Mouse (Mus musculus) CH12F3 (cell line): ENCODE data around the gene Tceanc2.

Experiments
- in situ Hi-C: fragments of 300-500 bp; cut with MboI; formaldehyde crosslinking; loops from 2 replicates; pipeline ENCODE4 v1.14.3; 2020; ENCODE audit warnings: low sequenced_read_pairs

Tceanc2 gene

DNA sequence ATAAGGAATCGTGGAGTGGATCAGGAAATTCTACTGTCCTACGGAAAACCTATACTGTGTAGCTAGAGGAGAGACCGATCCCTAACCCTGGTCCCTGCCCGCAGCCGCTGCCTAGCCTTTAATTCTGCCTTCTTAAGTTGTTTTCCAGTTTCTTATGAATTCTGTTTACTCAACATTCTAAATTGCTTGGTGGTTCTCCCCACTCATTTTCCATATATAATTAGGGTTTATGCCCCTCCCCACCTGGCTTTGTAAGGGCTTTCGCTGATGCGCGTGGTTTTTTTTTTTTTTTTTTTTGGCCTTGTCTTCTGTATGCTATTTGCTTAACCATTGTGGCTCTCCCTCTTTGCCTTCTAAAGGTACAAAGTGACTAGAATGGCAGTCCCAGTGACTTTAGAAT lies 645 bp upstream of the Tceanc2 start:
- in situ Hi-C loops = no loop called here

DNA sequence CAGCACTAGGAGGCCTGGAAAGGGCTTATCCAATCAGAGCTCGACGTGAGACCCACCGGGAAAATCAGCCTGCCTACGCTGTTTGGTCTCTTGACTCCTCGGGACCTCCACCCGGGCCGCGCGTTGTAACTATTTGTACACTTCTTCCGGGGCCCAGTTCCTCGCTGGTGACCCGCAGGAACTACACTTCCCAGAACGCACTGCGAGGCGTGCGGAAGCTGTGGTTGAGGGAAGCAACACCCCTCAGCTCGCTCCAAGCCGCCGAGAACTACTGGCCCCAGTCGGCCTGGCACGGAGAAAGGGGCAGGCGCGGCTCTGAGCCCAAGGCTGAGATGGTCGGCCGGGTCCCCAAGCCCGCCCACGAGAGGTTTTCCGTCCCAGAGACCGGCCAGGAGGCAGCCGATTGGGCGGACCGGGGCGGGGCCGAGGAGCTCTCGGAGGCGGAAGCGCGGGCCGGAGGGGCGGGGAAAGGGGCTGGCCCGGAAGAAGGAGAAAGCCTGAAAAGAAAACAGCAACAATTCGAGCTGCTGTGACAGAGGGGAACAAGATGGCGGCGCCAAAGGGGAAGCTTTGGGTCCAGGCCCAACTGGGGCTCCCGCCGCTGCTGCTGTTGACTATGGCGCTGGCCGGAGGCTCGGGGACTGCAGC lies 610 bp downstream of the Tceanc2 start, which contains the start of gene Tmem59:
Tmem59 (plus strand) TSS at position 218 of the 648 bp plus-strand sequence.
- in situ Hi-C loops = no loop called here

DNA sequence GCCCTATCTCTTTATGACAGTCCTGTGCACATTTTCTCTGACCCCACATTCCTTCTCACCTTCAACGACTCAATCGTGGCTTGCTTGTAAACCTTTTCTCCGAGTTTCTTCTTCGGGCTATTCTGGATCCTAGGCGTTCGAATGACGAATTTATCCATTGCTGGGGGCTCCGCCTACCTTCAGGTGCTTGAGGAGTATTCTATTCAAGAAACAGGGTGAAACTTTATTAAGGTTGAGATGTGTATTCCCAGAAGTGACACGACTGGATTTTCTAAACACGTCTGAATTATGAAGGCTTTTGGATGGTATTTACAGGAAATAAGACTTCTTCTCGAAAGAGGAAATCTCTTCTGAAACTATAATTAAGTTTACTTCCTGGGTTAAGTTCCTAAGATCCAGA lies 1.4 kb downstream of the Tceanc2 start:
- in situ Hi-C loops = no loop called here

DNA sequence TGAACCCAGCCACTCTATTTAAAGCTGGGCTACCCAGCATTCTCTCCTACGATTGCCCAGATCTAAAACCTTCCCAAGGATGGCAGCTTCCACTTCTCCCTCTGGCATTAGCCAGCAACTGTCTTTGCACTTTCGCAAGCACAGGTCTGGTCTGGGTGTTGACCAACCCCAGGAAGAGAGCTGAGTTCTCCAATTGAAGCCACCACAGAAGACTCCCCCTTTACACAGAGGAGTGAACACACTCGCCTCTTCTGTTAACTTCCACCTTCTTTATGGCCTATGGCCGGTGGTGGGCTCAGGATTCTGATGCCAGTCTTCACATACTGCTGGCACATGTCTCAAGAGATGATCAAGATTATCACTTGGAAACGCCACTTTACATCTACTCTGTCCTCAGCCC lies 11.1 kb downstream of the Tceanc2 start:
- in situ Hi-C loops = loop anchor here (25.0 kb wide), 1 partner anchor 330 kb away; no protein-coding TSS in a partner anchor

DNA sequence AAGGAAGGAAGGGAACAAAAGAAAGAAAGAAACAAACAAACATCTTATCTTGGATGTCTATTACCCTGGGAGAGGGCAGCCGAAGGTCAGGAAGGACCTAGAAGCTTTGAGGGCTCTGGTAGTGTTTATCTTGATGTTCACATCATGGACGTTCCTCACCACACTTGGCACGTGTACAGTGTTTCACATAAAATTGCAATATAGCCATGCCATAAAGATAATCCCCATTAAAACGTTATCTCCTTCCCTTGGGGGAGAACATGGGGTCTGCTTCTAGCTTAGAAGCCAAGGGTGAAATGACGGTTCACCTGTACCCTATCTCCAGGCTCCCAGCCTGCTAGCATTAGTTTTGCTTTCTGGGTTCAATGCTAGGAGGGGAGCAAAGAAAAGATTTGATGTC lies 12.2 kb downstream of the Tceanc2 start:
- in situ Hi-C loops = loop anchor here (25.0 kb wide), 1 partner anchor 329 kb away; no protein-coding TSS in a partner anchor

DNA sequence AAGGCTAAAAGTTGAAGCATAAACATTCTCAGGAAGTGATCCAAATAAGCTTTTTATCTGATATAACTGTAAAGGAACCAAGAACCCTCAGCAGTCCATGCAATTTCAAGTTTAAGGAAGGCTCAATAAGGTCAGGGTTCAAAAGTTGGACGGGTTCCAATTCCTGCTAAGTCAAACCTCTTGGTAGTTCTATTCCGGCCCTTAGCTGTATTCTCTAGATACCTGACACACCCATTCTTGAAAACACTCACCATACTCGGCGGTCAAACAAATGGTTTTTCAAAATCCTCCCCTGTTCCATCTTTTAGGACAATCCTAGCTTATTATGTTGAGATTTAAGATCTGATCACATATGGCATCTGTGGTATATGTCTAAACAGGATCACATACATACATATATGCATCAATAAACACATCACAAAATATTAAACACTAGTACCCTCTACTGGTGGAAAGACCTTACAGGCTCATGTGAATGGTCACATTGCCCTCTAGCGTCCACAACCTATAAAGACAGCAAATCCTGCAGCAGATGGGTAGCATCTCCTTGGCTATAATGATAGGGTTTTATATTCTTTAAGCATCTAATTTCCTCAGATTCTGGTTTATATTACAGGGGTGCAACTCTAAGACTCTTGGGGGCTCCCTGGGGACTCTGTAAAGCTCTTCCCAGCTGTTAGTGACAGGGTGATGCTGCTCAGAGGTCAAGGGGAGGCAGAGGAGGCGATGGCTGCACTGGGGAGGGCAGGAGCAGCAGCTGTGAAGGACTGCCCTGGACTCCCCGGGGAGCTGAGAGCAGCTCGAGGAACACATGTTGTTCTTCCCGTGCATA lies 14.9 kb downstream of the Tceanc2 start:
- in situ Hi-C loops = loop anchor here (25.0 kb wide), 1 partner anchor 327 kb away; no protein-coding TSS in a partner anchor

DNA sequence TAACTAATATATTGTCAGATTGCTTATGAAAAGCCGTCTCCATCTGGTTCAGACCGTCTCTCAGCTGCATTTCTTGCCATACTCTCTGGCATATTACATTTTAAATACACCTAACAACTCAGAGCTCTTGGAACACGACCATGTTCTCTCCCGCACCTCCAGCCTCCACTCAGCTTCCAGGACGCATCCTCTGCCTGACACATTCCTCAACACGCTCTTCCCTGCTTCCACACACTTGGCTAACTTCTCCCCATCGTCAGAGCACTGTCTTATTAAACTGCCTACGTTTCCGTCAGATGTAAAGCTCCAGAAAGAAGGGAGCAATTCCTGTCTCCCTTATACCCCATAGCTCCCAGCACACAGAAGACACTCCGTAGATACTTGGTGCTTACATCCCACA lies 15.6 kb downstream of the Tceanc2 start:
- in situ Hi-C loops = loop anchor here (25.0 kb wide), 1 partner anchor 326 kb away; no protein-coding TSS in a partner anchor

DNA sequence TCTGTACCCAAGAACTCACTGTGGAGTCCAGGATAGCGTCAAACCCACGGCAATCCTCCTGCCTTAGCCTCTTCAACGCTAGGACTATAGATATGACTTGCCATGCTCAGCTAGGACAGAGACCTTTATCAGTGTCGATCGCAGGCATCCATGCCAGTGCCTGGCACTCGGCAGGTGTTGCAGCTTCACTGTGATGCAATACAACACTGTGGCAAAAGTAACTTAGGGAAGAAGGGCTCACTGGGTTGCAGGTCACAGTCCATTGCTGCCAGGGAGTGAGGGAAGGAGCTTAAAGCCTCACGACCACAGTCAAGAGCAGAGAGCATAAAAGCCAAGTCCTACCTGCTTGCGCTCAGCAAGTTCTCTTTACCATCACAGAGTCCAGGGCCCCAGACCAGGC lies 18.7 kb downstream of the Tceanc2 start:
- in situ Hi-C loops = loop anchor here (25.0 kb wide), 1 partner anchor 323 kb away; no protein-coding TSS in a partner anchor

DNA sequence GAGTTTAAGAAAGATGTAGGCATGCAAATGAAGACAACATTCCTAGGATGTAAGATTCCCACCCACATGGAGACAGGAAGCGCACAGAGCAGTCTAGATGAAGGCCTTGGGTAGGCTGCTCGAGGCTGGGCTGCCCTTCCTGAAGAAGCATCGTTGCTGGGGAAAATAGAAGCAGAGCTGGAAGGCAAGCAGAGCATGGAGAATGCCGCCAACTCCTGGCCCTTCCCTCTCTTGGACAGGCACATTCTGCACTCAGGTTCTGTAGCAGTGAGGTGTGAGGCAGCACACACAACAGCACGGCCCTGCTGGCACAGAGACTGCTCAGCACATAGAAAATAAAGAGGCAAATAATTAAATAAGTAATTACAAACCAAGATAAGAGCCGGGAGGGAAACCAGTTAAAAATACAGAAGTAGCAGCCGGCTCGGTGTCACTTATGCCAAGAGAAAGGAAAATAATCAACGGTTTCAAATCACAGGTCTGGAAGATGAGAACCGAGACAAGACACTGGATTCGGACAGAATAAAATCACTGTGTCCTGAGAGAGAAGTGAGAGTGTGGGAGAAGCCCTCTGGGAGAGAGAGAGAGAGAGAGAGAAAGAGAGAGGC lies 19.6 kb downstream of the Tceanc2 start:
- in situ Hi-C loops = loop anchor here (25.0 kb wide), 1 partner anchor 322 kb away; no protein-coding TSS in a partner anchor

DNA sequence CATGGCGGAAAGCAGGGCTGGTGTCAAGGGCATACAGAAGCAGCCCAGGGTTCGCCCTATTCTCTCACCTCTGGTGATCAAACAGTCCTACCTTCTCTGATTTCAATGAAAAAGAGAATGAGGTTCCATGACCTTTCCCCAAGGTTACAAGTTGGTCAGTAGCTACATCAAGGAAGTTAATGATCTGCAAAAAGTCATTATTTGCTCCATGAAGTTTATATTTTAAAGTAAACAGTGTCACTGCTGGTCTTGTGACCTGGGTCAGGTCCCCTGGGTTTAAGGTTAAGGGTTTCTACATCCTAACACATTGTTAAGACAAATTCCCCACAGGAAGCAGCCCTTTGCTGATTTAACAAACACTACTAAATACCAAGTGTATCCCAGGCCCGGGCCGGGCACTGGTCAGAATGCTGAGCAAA lies 21.9 kb downstream of the Tceanc2 start:
- in situ Hi-C loops = loop anchor here (25.0 kb wide), 1 partner anchor 320 kb away; no protein-coding TSS in a partner anchor

DNA sequence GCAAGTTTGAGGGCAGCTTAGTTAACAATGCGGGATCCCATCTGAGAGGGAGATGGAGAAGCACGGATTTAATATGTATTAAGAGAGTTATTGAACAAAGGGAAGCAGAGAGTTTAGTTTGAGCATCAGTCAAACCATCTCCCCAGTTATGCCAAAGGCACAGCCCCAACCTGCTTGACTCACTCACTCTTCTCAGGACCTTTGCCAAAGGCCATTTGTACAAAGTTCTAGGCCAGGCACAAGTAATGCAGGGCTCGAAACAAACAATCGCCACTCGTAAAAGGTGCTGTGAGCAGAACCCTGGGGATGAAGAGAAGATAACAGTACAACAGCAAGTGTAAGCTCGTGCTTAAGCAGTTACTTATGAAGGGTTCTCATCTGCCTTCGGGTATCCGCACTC lies 26.3 kb downstream of the Tceanc2 start:
- in situ Hi-C loops = loop anchor here (25.0 kb wide), 1 partner anchor 315 kb away; no protein-coding TSS in a partner anchor

DNA sequence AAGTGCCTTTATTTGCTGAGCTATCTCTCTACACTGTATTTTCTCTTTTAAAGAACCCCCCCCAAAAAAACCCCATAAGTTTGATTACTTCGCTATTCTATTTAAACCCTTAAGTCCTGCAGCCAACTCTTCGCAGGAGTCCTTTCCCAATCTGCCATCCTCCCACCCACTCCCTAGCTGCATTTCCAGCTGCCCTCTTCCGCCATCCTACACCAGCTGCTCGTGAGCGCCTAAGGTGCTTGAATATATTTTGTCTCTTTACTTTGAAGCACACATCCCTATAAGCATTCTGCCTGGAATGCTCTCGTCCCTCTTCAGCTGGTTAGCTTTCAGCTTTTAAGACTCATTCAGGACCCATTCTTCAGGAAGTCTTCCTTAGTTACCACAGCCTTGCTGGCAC lies 27.9 kb downstream of the Tceanc2 start:
- in situ Hi-C loops = loop anchor here (25.0 kb wide), 1 partner anchor 314 kb away; no protein-coding TSS in a partner anchor

DNA sequence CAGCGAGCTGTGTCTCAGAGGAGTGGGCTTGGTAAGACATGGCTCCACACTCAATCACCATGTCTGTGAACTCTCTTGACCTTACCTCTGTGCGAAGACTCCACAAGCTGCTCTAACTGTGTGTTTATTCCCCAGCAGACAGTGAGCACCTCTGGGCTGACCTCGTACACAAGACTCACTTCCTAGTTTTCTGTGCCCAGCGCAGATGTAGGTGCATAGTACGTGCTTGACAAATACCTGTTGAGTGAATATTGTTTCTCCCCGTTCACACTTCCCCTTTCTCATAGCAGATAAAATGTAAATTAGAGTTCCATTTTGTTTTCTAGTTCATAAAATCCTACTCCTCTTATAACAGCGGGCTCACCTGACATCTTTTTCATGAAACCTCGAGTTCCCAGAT lies 35.4 kb downstream of the Tceanc2 start:
- in situ Hi-C loops = no loop called here

DNA sequence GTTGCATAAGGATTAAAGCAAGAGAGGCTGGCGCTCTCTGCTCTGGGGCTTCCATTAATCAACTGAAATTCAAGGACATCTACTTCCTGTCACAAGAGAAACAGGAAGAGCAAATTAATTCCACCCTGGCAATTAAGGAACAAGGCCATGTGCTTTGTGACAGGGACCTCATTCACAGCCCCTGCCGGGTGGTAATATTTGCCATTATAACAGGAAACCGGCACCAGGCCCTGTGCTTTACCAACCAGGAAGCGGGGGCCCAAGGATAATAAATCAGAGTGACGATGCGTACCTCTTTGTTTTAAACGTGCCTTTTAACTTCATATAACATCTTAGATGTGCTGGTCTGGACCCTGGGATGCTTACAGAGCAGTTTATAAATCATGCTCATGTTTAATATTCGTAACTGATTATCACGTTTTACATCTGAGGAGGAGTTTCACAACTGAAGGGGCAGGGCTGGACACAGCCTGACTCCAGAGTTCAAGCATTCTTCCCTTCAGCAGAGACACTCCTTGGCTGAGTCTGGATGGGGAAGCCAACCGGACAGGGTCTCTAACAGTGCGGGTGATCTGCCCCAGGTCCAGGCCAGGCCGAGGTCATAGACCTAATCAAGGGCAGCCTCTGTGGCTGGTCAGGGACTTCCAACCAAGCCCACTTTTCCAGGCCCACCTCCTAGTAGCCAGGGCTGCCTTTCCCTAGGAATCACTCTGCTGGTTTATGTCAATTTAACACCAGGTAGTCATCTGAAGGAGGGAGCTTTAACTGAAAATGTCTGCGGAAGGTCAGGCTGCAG lies 38.9 kb downstream of the Tceanc2 start:
- in situ Hi-C loops = no loop called here

DNA sequence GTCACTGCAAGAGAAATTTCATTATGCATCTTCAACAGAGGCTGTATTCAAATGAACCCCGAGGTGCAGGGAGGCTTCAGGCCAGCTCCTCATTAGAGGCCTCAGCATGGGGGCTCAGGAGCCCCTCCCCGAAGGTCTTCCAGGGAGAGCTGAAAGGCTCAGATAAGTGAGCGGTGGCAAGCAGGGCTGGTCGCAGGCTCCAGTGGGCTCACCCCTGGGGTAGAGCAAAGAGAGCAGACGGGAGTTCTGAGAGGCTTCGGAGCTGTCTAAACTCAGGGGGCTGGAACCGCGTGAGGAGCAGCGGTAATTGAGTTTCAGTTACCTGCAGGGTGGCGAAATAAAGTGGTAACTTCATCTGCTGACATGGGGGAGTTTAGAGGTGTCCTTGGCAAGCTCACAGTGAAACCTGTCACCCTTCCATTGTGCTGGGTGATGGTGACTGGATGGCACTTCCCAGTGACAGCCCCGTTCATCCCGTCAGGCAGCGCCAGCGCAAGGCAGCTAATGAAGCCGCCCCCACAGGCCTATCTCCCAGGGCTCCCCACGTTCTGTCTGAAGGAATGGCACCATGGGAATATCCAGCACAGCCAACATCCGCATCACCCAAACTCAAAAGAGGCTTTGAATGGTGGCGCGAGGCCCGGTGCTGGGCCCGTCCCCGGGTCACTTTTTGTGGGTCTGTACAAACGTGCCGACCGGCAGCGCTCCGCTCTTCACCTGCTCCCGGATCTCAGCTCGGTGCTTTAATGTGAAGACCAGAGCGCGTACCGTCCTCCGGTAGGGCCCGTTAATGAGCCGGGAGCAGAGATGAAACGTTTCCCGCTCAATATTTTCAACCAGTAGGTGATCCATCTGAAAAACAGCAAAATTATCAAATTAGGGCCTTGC lies 39.7 kb downstream of the Tceanc2 start:
- in situ Hi-C loops = no loop called here

DNA sequence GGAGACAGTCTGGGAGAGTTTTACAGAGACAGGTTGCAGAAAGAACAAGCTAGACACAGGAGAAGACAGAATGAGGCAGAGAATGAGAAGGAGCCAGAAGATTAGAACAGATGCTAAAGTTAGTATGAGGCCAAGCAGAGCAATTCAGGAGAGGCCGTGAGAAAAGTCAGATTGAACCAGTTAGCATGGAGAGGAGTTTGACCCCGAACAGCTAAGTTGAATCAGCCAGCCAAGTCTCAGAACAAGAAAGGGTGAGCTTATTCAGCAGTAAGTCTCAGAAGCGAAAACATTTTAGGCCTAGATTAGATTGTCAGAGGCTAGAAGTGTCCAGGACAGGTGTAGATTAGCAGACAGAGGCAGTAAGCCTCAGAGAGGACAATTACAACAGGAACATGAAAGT lies 42.4 kb downstream of the Tceanc2 start:
- in situ Hi-C loops = no loop called here

DNA sequence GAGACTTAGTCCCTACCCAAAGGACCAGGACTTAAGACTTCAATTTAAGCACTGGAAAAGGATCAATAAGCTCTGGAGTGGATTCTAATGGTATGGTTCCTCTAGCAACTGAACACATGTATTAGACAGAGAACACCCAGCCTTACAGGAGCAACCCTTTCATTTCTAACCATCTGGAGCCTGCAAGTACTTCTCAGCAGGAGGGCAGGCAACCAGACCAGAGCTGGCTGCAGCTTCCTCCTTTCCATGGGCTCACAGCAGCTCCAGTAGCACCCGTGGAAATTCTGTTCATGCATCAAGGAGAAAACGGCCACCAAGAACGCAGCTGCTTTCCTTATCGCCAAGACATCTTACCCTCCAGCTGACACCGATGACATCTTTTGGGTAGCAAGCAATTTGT lies 43.3 kb downstream of the Tceanc2 start:
- in situ Hi-C loops = no loop called here

DNA sequence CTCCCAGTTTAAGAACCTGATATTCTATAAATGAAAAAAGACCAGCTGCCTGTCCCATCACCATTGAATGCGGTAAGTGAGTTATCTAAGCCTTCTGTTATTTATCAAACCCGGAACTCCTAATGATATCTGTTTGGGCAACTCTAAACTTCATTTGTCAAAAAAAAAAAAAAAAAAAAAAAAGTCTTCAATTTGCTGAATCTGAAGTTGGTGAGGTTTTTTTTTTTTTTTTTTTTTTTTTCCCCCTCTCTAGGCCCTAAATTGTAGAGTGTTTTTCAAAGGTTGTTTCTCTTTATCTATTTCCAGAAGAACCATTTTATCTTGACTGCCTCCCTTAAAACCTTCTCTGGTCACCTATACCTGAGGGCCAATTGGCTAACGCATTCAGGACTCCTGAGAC lies 44.0 kb downstream of the Tceanc2 start:
- in situ Hi-C loops = no loop called here

DNA sequence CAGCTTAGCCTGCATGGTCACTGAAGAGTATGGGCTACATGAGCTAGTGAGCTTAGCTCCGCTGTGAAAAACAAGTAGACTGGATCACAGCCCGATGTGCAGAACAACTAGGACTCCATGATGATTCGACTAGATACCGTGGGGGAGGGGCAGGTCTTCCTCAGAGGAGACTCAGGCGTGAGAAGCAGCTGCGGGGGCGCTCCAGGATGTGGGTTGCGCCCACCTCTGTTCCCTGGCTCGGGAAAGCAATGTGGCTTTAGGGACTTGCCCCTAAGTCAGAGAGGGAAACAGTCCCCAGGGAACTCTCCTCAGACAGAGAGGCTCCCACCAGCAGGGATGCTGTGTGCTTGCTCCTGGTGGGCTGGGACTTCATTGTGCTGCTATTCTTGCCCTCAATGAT lies 48.4 kb downstream of the Tceanc2 start:
- in situ Hi-C loops = no loop called here
